Mouse (Mus musculus) E14TG2a.4 (cell line): ENCODE results near the gene Gm20683.

Experiments used
- H3K27me3 ChIP-seq: 2 replicates; pipeline ENCODE4 v1.6.1; 2014; ENCODE audit warnings: low read length, control low read depth; ENCODE audit not compliant: insufficient read depth
- H3K36me3 ChIP-seq: 2 replicates; pipeline ENCODE4 v1.6.1; 2014; ENCODE audit warnings: low read length, control low read depth; ENCODE audit not compliant: insufficient read depth
- H3K4me1 ChIP-seq: replicated peaks from 2 replicates; pipeline ENCODE4 v1.6.1; 2014; ENCODE audit warnings: low read depth, low read length, control low read depth
- H3K4me3 ChIP-seq: replicated peaks from 2 replicates; pipeline ENCODE4 v1.5.1; 2014; ENCODE audit warnings: mild to moderate bottlenecking, low read length
- H3K9me3 ChIP-seq: 2 replicates; pipeline ENCODE4 v1.6.1; 2014; ENCODE audit warnings: low read length, control low read depth
- CTCF ChIP-seq: conservative IDR thresholded peaks from 2 replicates; pipeline ENCODE4 v1.5.1; 2014; ENCODE audit warnings: low read length
- NANOG ChIP-seq: IDR thresholded peaks from 2 replicates; pipeline ENCODE4 v1.6.1; 2014; ENCODE audit warnings: borderline replicate concordance, low read length, mixed read lengths
- POU5F1 ChIP-seq: IDR thresholded peaks from 2 replicates; pipeline ENCODE4 v1.6.1; 2014; ENCODE audit warnings: low read length, borderline replicate concordance

Gm20683 gene

DNA sequence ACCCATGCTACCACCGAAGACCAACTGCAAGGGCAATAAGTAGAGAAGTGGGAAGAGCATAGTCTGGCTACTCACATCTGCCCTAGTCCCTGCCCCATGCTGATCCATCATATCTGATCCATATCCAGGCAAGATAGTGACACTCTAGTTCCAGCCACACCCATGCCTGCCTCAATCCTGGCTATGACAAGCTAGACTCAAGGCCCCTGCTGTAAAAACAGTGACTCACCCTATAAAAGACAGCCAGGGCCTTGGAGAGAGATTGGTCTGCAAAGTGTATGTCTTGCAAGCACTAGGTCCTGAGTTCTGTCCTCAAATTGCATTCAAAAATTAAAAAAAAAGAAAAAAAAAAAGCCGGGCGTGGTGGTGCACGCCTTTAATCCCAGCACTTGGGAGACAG is 35.1 kb downstream of the Gm20683 start:
- Histone ChIP-seq H3K4me1 (peaks cover 22% of the 10 kb centered on the region), H3K4me3 (no peak overlapping the region), H3K36me3 (no peaks in the 10 kb centered on the region), H3K27me3 (peaks cover 70% of the 10 kb centered on the region), H3K9me3 (no peaks in the 10 kb centered on the region)
- TF ChIP-seq CTCF, result no peak
- TF ChIP-seq POU5F1, result no peak
- TF ChIP-seq NANOG, result no peak

DNA sequence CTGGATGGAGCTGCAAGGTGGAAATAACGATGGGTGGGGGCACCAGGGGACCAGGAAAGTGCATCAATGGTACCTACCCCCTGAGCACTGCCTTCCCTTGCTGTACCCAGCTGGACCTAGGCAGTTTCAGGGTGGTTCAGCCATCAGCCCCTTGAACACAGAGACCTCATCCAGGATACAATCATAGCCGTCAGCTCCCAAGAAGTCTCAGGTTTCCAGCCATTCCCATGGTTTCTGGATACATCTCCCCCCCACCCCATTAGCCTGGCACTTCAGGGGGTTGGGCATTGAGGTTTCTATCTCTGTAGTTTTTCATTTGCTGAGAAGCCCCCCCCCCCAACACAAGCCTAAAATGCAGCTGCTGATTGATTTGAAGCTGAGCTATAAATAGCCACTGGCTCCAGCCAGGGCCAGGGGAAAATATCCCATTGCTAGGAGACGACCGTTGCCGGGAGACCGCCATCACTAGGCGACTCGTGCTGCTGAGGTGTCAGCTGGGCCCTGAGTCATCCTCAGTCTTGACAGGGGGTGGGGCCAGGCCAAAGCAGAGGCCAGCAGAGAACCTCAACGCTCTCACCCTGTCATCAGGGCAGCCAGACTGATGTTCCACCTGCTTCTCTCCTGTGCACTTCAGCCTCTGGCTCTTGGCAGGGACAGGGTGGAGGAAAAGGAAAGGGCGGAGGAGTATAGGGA is 38.6 kb downstream of the Gm20683 start:
- Histone ChIP-seq H3K4me3 (no peak overlapping the region), H3K9me3 (no peaks in the 10 kb centered on the region), H3K36me3 (no peaks in the 10 kb centered on the region), H3K27me3 (peaks cover 41% of the 10 kb centered on the region), H3K4me1 (peaks cover 13% of the 10 kb centered on the region)
- no peak for TF ChIP-seq POU5F1
- TF ChIP-seq NANOG, result no peak
- no peak for TF ChIP-seq CTCF

DNA sequence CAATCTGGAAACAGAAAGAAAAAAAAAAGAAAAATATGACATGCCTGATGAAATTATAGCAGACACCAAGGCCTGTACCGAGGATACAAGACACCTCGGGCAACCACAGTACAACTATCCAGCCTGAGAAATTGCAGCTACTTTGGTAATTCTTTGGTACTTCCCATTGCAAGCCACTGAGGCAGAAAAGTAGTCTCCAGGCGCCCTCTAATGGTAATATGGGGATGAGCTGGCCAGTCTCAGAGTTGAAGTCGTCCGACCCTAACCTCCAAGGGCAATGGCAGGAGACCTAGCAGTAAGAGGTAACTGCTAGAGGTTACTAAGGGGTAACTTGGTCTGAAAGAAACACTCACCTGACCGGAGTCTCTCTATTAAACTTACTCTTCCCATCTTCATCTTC is 40.5 kb downstream of the Gm20683 start:
- Histone ChIP-seq H3K9me3 (no peaks in the 10 kb centered on the region), H3K4me1 (peaks cover 21% of the 10 kb centered on the region), H3K27me3 (peaks cover 39% of the 10 kb centered on the region), H3K36me3 (no peaks in the 10 kb centered on the region), H3K4me3 (no peak overlapping the region)
- TF ChIP-seq CTCF (peak; percentile 79), NANOG (no peak)

- Histone ChIP-seq H3K4me3 (peak within 1 kb of the TSS; percentile 88), H3K4me1 (peaks cover 52% of the 10 kb centered on the region), H3K9me3 (no peaks in the 10 kb centered on the region), H3K27me3 (peaks cover 21% of the 10 kb centered on the region), H3K36me3 (peaks cover 12% of the 10 kb centered on the region)
- TF ChIP-seq NANOG (no peak), CTCF (no peak), POU5F1 (no peak)
These were observed 44.6 kb downstream of the Gm20683 start, which contains the start of gene Metrn for GRCm38 (mm10) chr17:25796951-25797369. TSS of gene Metrn (minus strand) at chr17:25797136.

DNA sequence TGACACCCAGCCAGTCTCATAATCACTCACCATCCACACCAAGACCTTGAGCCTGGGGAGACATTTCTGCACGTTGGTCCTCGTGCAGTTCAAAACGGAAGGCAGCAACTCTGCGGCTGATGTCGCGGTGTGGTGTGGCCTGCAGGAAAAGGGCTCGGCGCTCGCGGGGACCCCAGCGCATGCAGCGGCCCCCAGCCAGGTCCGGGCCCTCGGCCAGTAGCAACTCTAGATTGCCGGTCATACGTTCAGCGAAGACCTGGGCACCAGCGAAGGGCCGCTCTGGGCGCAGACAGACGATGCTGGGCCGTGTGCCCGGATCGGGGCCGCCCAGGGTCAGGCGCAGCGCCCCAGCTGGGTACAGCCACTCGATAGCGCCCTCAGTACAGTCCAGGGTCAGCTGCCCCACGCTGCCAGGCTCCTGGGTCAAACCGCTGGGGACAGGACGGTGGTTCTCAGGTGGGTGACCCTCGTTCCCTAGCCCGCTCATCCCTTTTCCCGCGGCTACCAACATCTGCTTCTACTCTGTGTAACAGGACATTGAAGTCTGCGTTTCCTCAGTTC is 45.3 kb downstream of the Gm20683 start:
- H3K27me3 ChIP-seq, result peaks cover 15% of the 10 kb centered on the region
- H3K9me3 ChIP-seq, result no peaks in the 10 kb centered on the region
- H3K36me3 ChIP-seq, result peaks cover 12% of the 10 kb centered on the region
- TF ChIP-seq POU5F1 (no peak), NANOG (no peak), CTCF (no peak)
- peaks cover 55% of the 10 kb centered on the region for H3K4me1 ChIP-seq
- H3K4me3 ChIP-seq, result peak overlapping the region; percentile 88

DNA sequence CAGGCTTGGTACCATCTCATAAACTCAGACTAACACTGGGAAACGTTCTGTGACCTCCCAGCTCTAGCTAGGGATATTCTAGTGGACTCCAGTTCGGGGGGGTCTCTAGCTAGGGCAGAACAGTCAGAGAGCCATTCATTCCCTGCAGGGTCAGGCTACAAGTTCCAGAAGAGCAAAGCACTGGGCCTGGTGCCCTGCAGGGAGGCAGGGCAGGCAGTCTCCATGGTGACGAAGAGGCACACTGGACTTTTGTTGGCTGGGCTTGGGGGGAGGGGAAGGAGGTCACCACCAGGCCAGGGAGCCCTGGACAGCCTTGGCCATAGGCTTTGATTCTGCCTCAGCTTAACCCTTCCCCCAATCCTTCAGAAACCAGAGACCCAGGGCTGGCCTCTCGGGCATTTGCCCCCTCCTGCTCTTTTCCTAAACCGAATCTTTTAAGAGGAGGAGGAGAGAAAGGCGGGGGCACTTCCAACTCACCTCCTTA is 45.9 kb downstream of the Gm20683 start, which contains the start of gene AC134908.4:
TSS of gene AC134908.4 (minus strand) at position 51 of the 484 bp plus-strand sequence.
- H3K27me3 ChIP-seq, result peaks cover 14% of the 10 kb centered on the region
- H3K36me3 ChIP-seq, result peaks cover 14% of the 10 kb centered on the region
- H3K4me3 ChIP-seq, result peak within 1 kb of the TSS; percentile 88
- TF ChIP-seq POU5F1 (no peak), CTCF (no peak), NANOG (no peak)
- H3K4me1 ChIP-seq, result peaks cover 61% of the 10 kb centered on the region
- no peaks in the 10 kb centered on the region for H3K9me3 ChIP-seq

- Histone ChIP-seq H3K4me3 (peak overlapping the region; percentile 88; the same call in 1 of the 2 replicates), H3K36me3 (peaks cover 18% of the 10 kb centered on the region), H3K27me3 (peaks cover 14% of the 10 kb centered on the region), H3K9me3 (no peaks in the 10 kb centered on the region), H3K4me1 (peaks cover 64% of the 10 kb centered on the region)
- TF ChIP-seq POU5F1 (no peak), NANOG (no peak), CTCF (no peak)
These were observed 46.6 kb downstream of the Gm20683 start for GRCm38 (mm10) chr17:25794998-25795397.

GRCm38 (mm10) chr17:25794197-25794596 is 47.4 kb downstream of the Gm20683 start:
- Histone ChIP-seq H3K27me3 (peaks cover 14% of the 10 kb centered on the region), H3K36me3 (peaks cover 26% of the 10 kb centered on the region), H3K4me3 (peak overlapping the region; percentile 41), H3K4me1 (peaks cover 64% of the 10 kb centered on the region), H3K9me3 (no peaks in the 10 kb centered on the region)
- TF ChIP-seq NANOG (no peak), CTCF (no peak), POU5F1 (no peak)

DNA sequence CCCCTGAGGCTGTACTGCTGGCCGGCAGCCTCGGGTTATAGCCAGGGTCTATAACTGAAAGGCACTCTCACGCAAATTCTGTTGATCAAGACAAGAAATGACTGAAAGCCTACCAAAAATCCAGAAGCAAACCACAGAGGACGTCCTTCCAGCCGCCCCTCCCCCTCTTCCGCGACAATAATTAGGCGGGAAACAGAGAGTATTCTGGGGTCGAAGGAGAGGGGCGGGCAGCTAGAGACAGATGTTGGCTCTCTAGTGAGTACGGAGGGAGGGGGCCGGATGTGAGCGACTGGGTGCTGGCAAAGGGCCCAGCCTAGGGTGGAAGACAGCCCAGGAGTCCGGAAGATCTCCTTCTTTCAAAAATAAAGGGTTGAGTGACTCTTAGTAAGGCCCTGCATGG is 48.9 kb downstream of the Gm20683 start, which contains the start of gene Fam173a:
TSS of gene Fam173a (minus strand) at position 287 of the 400 bp plus-strand sequence.
- peaks cover 14% of the 10 kb centered on the region for H3K27me3 ChIP-seq
- no peaks in the 10 kb centered on the region for H3K9me3 ChIP-seq
- TF ChIP-seq CTCF (no peak), NANOG (no peak)
- H3K4me1 ChIP-seq, result peaks cover 64% of the 10 kb centered on the region
- H3K4me3 ChIP-seq, result peak within 1 kb of the TSS; percentile 91
- peaks cover 39% of the 10 kb centered on the region for H3K36me3 ChIP-seq
